Mouse (Mus musculus) CD4-positive, CD25-positive, alpha-beta regulatory T cell, adult 4 months (primary cell): Measurements from ENCODE around the gene Gm49339. TPM values are rescaled to one million over a fixed set of nuclear protein-coding genes. Genes with fewer than 3 reads are reported as not detected.
A peak's percentile ranks its signal among the peaks of the same experiment; 100 is the strongest.
"Not testable (repeated sequence)": the region's sequence is repeated elsewhere in the genome, so short reads cannot be mapped to it uniquely, and the experiment has no call there.

Experiments
- ATAC-seq: one replicate; pipeline ENCODE4 v1.8.0; 2017
- polyA plus RNA-seq, 2 experiments: library from polyadenylated mRNA; unstranded; fragments of 100-300 nt; shearing (Covaris generic); gene quantifications; one replicate each; pipeline ENCODE4 v1.2.1; 2017

Gm49339 gene
- 10 to 100 TPM; 41.0 to 60.0 TPM for polyA plus RNA-seq

DNA sequence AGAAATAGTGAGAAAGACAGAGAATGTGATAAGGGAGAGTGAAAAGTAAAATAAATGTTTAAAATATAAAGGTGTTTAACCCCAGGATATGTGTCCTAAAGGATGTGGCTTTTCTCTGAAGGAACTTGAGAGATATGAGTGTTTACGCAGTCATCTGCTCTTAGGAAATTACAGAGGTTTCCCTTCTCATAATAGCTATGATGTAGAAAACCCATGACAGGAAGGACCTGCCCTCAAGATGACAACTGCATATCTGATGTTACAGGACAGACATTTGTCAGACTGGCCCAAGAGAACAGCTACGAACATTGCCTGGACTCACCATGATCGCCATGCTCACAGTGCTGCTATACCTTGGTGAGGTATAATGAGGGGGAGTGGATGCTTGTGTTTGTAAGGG lies at the start of gene Gm49339, which contains the start of gene Lilr4b:
Gene Gm49339 (plus strand): TSS at position 216 of the 400 bp plus-strand sequence.
Gene Lilr4b (plus strand): TSS at position 236 of the 400 bp plus-strand sequence.
- peak; percentile 93 for ATAC-seq

- no peak for ATAC-seq
These were observed 47.5 kb upstream of the Gm49339 start for GRCm38 (mm10) chr10:51432940-51433339.

DNA sequence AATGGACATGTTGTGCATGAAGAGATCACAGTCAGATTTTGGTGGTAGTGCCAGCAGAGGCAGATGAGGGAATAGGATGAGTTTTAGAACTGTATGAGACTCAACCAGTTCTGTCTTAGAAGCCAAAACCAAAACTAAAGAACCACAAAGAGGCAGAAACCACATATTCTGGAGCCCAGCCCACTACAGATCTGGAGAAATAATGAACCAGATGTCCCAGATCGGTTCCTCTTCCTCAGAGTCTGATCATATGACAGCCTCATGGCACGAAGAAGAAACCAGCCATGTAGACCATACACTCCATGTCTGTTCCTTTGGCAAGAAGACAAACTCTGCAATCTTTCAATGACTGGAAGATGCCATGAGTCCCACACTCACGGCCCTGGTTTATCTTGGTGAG lies 44.7 kb upstream of the Gm49339 start:
- ATAC-seq = no peak

DNA sequence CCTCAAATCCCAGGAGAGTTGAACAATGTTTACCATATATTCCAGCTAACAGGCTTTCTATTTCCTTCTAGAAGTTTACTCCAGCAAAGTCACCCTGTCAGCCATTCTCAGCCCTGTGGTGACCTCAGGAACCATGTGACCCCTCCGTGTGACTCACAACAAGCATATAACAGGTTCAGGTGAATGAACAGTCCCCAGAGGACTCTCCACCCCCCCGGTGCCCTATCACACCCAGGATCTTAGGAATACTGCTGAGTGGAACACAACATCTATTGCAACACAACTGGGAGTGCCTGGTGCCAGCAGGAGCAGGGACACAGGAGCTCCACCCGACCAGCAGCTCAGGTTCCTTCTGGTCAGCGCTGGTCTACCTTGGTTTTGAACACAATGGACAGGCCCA lies 28.8 kb upstream of the Gm49339 start:
- ATAC-seq = no peak

- peak; percentile 63 for ATAC-seq
These were observed 26.7 kb upstream of the Gm49339 start for GRCm38 (mm10) chr10:51453616-51454298.

DNA sequence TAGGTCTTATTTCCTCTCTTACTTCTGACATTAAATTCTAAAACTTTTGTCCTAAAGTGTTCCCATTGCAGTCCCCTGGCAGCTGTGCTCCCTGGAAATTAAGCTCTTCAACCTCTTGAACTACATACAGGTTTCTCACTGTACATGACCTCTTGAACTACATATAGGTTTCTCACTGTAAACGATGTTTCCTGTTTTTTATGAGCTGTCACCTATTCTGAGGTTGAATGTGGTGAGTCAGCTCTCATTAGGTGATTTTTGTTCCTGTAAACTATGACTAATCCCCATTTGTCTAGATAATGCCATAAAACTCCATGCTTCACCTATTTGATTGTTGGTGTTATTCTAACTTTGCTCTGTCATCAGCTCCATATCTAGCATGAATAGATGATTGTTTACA lies 26.0 kb upstream of the Gm49339 start:
- ATAC-seq = peak; percentile 84

DNA sequence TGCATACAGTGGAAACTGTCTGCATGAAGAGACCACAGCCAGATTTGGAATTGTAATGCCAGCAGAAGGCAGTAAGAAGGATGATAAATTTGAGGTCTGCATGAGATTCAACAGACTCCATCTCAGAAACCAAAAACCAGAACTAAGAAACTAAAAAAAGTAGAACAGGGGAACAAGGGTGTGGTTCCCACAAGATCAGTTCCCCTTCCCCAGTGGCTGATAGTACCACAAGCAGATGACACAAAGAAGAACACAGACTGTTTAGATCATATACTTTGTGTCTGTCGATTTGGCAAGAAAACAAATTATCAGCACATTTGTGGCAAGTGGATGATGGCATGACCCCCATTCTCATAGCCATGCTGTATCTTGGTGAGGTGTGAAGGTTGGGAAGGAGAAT lies 24.6 kb upstream of the Gm49339 start:
- no peak for ATAC-seq

DNA sequence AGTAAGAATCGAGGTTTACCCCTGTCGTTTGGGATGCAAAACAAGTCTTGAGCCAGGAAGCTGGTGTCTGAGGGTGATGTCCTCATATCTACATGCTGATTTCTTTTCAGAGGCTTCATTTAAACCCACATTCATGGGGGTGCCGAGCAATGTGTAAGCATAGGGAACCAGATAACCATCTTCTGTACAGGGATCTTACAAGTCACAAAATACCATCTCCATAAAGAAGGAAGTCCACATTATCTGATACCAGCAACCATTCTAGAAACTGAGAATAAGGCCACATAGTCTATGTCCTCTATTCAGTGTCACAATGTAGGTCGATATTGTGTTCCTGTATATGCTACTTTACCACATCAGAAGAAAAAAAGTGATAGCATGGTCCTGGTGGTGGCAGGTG lies 24.0 kb upstream of the Gm49339 start:
- ATAC-seq = no peak

DNA sequence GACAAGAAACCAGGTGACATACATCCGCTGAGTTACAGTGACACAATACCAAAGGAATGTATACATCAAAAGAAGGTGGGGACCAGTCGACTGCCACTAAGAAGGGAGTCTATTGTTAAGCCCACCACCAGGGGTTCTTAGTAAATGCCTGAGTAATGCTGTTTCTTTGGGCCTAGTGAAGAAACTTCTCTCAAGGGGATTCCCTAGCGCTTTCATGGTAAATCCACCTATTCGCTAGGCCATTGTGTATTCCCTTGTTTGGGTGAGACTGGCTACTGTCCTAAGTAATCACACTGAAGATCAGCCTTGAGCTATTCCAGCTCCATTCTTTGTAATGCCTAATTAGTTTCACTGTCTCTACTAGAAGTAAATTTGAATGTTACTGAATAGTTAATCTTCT lies 16.6 kb upstream of the Gm49339 start:
- ATAC-seq = not testable (repeated sequence)

DNA sequence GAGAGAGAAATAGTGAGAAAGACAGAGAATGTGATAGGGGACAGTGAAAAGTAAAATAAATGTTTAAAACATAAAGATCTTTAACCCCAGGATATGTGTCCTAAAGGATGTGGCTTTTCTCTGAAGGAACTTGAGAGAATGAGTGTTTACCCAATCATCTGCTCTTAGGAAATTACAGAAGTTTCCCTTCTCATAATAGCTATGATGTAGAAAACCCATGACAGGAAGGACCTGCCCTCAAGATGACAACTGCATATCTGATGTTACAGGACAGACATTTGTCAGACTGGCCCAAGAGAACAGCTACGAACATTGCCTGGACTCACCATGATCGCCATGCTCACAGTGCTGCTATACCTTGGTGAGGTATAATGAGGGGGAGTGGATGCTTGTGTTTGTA lies 10.3 kb downstream of the Gm49339 start, which contains the start of gene Lilrb4a:
Gene Lilrb4a (plus strand): TSS at position 266 of the 400 bp plus-strand sequence.
- ATAC-seq = peak; percentile 90

DNA sequence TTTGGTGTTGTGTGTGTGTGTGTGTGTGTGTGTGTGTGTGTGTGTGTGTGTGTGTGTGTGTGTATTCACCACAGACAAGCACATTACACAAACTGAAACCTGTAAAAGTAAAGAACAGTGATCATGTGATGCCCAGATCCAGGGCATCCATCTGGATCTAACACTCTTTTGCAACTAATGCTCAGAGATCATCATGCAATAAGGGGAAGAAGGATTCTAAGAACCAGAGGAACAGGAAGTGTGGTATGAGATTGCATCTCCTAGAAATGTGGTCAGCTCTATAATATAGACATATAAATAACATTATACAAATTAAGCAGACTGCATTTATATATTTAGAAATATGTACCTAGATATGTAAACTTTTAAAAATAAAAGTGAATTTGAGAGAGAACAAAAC lies 39.6 kb downstream of the Gm49339 start:
- peak; percentile 32 for ATAC-seq

DNA sequence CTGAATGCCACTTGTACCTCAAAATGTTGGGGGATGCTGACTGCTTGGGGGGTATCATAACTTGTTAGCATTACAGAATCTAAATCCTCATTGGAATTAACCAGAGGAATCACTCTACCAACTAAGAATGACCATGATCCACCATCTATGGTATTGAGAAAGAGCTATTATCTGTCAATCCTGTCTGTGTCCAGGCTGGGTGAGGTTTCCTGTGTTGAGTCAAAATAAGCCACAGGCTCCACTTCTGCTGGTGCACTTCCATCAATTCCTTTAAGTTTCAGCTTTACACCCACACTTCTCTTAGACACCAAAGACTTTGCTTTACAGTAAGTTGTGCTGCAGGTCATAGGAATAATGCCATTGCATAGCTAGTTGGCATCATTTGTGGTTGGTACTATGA lies 41.0 kb downstream of the Gm49339 start:
- no peak for ATAC-seq

DNA sequence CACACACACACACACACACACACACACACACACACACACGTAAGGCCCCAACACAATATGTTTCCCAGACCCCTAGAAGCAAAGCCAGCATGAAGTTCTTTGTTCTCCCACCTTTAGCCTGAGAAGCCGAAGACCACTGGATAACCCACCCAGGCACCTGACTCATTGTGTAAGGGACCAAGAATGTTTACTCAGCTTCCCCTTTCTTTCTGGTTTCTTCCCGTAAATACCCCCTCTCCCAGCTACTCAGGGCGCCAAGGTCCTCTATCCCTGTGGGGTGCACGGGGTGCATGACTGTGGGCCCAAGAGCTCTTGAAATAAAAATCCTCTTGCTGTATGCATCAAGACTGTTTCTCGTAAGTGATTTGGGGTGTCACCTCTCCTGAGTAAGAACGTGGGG lies 45.7 kb downstream of the Gm49339 start:
- no peak for ATAC-seq

- no peak for ATAC-seq
These were observed 46.2 kb downstream of the Gm49339 start for GRCm38 (mm10) chr10:51526633-51527032.

- ATAC-seq = no peak
These were observed 48.5 kb downstream of the Gm49339 start for GRCm38 (mm10) chr10:51528840-51529434.

GRCm38 (mm10) chr10:51529497-51529896 lies 49.1 kb downstream of the Gm49339 start:
- no peak for ATAC-seq

- ATAC-seq = no peak
These were observed 50.4 kb downstream of the Gm49339 start for GRCm38 (mm10) chr10:51530813-51531212.

Other genes with a start within 250 kb of the Gm49339 start
- 10 to 100 TPM; 48.4 to 64.4 TPM for gene Lilr4b, start within 50 bp of the Gm49339 start, polyA plus RNA-seq
- 100 to 1,000 TPM in 1 of 2 experiments, 10 to 100 TPM in 1; 61.1 to 120 TPM for gene Lilrb4a, start 10.3 kb downstream of the Gm49339 start, polyA plus RNA-seq
- gene Fam162b, start 109.9 kb downstream of the Gm49339 start, polyA plus RNA-seq = not detected
- gene Gprc6a, start 150.8 kb downstream of the Gm49339 start, polyA plus RNA-seq = not detected
- not detected for gene Rfx6, start 197.1 kb downstream of the Gm49339 start, polyA plus RNA-seq